Mouse (Mus musculus) E14TG2a.4 (cell line): ENCODE measurements around the gene Fam43a.

Experiments used
- CTCF ChIP-seq: conservative IDR thresholded peaks from 2 replicates; pipeline ENCODE4 v1.5.1; 2014; ENCODE audit warnings: low read length
- NANOG ChIP-seq: IDR thresholded peaks from 2 replicates; pipeline ENCODE4 v1.6.1; 2014; ENCODE audit warnings: borderline replicate concordance, low read length, mixed read lengths
- POU5F1 ChIP-seq: IDR thresholded peaks from 2 replicates; pipeline ENCODE4 v1.6.1; 2014; ENCODE audit warnings: low read length, borderline replicate concordance

- TF ChIP-seq CTCF (no peak; the same call in 1 of the 2 replicates), NANOG (no peak), POU5F1 (no peak)
These were observed 11.8 kb upstream of the Fam43a start, which contains the start of gene Lsg1 for GRCm38 (mm10) chr16:30587494-30588327.
